Mouse (Mus musculus) thymus, adult 2 months (tissue): ENCODE measurements at regions not wholly inside any gene's neighbourhood (a gene's known extent, or its start where the extent isn't known, plus 50 kb on each side); places are given as distances from the start of the nearest gene placed in this dataset.

Experiments
- CTCF ChIP-seq: fragments of 200-500 bp; IDR thresholded peaks from 2 replicates; pipeline ENCODE4 v1.5.1; 2012; ENCODE audit warnings: mild to moderate bottlenecking, control low read depth, low read length, moderate library complexity, borderline replicate concordance; ENCODE audit not compliant: control insufficient read depth, poor library complexity, insufficient read depth; ENCODE audit errors: extremely low read depth
- POLR2A ChIP-seq: fragments of 200-500 bp; IDR thresholded peaks from 2 replicates; pipeline ENCODE4 v1.6.1; 2012; ENCODE audit warnings: mild to moderate bottlenecking, low read length, control low read depth, moderate library complexity; ENCODE audit not compliant: control insufficient read depth, poor library complexity, insufficient read depth; ENCODE audit errors: extremely low read depth

DNA sequence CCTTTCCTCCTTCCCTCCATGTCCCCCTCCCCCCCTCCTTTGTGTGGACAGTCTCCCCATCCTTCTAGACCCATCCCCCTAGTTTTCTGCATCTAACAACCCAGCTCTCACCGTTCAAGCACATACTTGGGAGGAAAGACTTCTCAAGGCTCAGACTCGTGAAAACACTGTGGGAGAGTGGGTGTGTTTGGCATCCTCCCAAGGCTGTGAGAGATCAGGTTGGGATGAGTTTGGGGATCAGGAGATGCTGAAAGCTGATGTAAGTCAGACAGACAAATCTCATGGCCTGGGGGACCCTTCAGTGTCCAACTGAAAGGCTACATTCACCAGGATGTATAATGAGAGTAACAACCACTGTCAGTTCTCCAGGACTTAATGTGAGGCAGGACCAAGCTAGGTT, 82.1 kb downstream of the Il9r start:
- TF ChIP-seq CTCF (no peak), POLR2A (no peak)
